Mouse (Mus musculus) intestine, postnatal 0 days (tissue): ENCODE results near the gene Pdzrn4. TPM values are rescaled to one million over a fixed set of nuclear protein-coding genes. Genes with fewer than 3 reads are reported as not detected.

Source experiments
- ATAC-seq: fragments of 200-750 bp; cut with Nextera tagmentation; 2 replicates; pipeline ENCODE4 v1.8.0; 2017; ENCODE audit warnings: mild to moderate bottlenecking, moderate TSS enrichment, moderate library complexity
- H3K27ac ChIP-seq: fragments of 300-500 bp; sonication (generic); 2 replicates; pipeline ENCODE4 v1.5.1; 2014; ENCODE audit warnings: mild to moderate bottlenecking, low read depth, low read length, moderate library complexity
- H3K27me3 ChIP-seq: fragments of 300-500 bp; sonication (generic); replicated peaks from 2 replicates; pipeline ENCODE4 v1.6.1; 2014; ENCODE audit warnings: low read length, mixed read lengths; ENCODE audit not compliant: control insufficient read depth, insufficient read depth
- H3K36me3 ChIP-seq: fragments of 300-500 bp; sonication (generic); 2 replicates; pipeline ENCODE4 v1.6.1; 2014; ENCODE audit warnings: mild to moderate bottlenecking, moderate library complexity; ENCODE audit not compliant: control insufficient read depth, insufficient read depth
- H3K4me1 ChIP-seq: fragments of 300-500 bp; sonication (generic); replicated peaks from 2 replicates; pipeline ENCODE4 v1.6.1; 2014; ENCODE audit warnings: antibody characterized with exemption, low read length, mixed read lengths; ENCODE audit not compliant: control insufficient read depth, insufficient read depth
- H3K4me2 ChIP-seq: fragments of 300-500 bp; sonication (generic); replicated peaks from 2 replicates; pipeline ENCODE4 v1.6.1; 2014; ENCODE audit warnings: low read depth, mild to moderate bottlenecking, moderate library complexity
- H3K4me3 ChIP-seq: fragments of 300-500 bp; sonication (generic); 2 replicates; pipeline ENCODE4 v1.5.1; 2014; ENCODE audit warnings: low read depth, low read length
- H3K9ac ChIP-seq: fragments of 300-500 bp; sonication (generic); 2 replicates; pipeline ENCODE4 v1.6.1; 2014; ENCODE audit warnings: mild to moderate bottlenecking, low read depth, low read length
- H3K9me3 ChIP-seq: fragments of 300-500 bp; sonication (generic); 2 replicates; pipeline ENCODE4 v1.6.1; 2016; ENCODE audit warnings: mixed run types; ENCODE audit not compliant: control insufficient read depth
- CTCF ChIP-seq: sonication (generic); IDR thresholded peaks from 2 replicates; pipeline ENCODE4 v1.5.1; 2016; ENCODE audit warnings: low read depth, mild to moderate bottlenecking, control low read depth, antibody characterized with exemption, moderate library complexity
- WGBS: fragments of 180-500 bp; shearing (Covaris S2); extraction: QIAGEN DNeasy Blood & Tissue Kit; methylation state at CpG from one replicate; pipeline ENCODE4 v1.1.7; 2014; 5-methylcytosine and 5-hydroxymethylcytosine counted together
- polyA plus RNA-seq: library from polyadenylated mRNA; unstranded; fragments of >200 nt; fragmentation: Nextera tagmentation; extraction: Ambion mirVana; gene quantifications from 2 replicates; pipeline ENCODE4 v1.2.1, GENCODE M21; 2015

The Pdzrn4 gene
- polyA plus RNA-seq, 1 experiment from 2014 or later: 0.94 TPM

DNA sequence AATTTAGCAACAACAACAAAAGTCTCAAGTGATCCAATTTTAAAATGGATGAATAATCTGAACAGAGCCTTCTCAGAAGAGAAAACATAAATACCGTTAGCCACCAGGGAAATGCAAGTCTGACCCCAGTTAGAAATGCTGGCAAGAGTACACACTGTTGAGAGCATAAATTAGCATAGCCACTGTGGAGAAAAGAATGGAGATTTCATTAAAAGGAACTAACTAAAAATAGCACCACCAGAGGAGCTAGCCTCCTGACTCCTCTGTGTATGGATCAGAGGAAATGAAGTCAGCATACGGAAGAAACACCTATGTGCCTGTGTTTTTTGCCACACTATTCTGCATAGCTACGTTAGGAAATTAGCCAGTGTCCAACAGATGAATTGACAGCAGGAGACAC lies 409.3 kb downstream of the Pdzrn4 start:
- no peak overlapping the region for H3K4me2 ChIP-seq
- H3K36me3 ChIP-seq: no peaks in the 10 kb centered on the region
- WGBS: 70% methylated on average over 3 of the region's 3 CpGs
- H3K9ac ChIP-seq: no peak overlapping the region
- H3K4me3 ChIP-seq: no peak overlapping the region
- H3K27me3 ChIP-seq: no peaks in the 10 kb centered on the region
- no peak for ATAC-seq
- no peak overlapping the region for H3K27ac ChIP-seq
- H3K9me3 ChIP-seq: no peaks in the 10 kb centered on the region
- no peaks in the 10 kb centered on the region for H3K4me1 ChIP-seq
- TF ChIP-seq CTCF: no peak

DNA sequence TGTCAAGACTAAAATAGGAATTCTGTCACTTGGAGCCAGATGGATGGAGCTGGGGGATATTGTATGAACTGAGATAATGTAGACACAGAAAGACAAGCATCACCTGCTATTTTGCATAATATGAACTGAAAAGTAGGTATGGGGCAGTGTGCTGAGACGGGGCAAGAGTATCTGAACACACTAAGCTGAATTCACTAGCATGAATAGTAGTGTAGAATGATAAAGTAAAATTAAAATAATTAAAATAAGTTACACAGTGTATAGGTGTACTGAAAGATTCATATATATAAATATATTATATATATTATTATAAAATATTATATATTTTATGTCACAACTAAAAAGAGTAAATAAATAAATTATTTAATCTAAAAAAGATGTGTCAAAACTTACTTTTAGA lies 409.7 kb downstream of the Pdzrn4 start:
- TF ChIP-seq CTCF: no peak
- Histone ChIP-seq H3K36me3 (no peaks in the 10 kb centered on the region), H3K4me2 (no peak overlapping the region), H3K4me1 (no peaks in the 10 kb centered on the region), H3K9me3 (no peaks in the 10 kb centered on the region), H3K27me3 (no peaks in the 10 kb centered on the region), H3K9ac (no peak overlapping the region), H3K4me3 (no peak overlapping the region), H3K27ac (no peak overlapping the region)
- no peak for ATAC-seq
- WGBS: 94% methylated on average over 1 of the region's 1 CpGs
